Mouse (Mus musculus) liver, embryonic 14.5 days (tissue): Measurements from ENCODE around the gene Hivep2. TPM values are rescaled to one million over a fixed set of nuclear protein-coding genes. Genes with fewer than 3 reads are reported as not detected.

Source experiments
- ATAC-seq: fragments of 200-750 bp; cut with Nextera tagmentation; 2 replicates; pipeline ENCODE4 v1.8.0; 2017; ENCODE audit warnings: moderate number of reproducible peaks, mild to moderate bottlenecking, moderate library complexity; ENCODE audit not compliant: insufficient read depth
- DNase-seq, 3 experiments: peaks; one replicate each; pipeline ENCODE4 v3.0.0-alpha.2; 2012 to 2013; ENCODE audit warnings: low read depth in 3 of 3, low spot score in 3 of 3
- H3K27ac ChIP-seq: fragments of 300-500 bp; sonication (generic); 2 replicates; pipeline ENCODE4 v1.5.1; 2014; ENCODE audit warnings: moderate library complexity, mild to moderate bottlenecking, control low read depth, inconsistent platforms
- H3K27me3 ChIP-seq: fragments of 300-500 bp; sonication (generic); 2 replicates; pipeline ENCODE4 v1.6.1; 2014; ENCODE audit warnings: mild to moderate bottlenecking, low read length, moderate library complexity; ENCODE audit not compliant: control insufficient read depth, insufficient read depth
- H3K36me3 ChIP-seq: fragments of 300-500 bp; sonication (generic); replicated peaks from 2 replicates; pipeline ENCODE4 v1.6.1; 2014; ENCODE audit warnings: low read depth; ENCODE audit not compliant: control insufficient read depth, insufficient read depth
- H3K4me1 ChIP-seq, 2 experiments: fragments of 200-500 bp in 1 of 2; fragments of 300-500 bp in 1 of 2; sonication (generic) in 1 of 2; replicated peaks; 2 replicates each; pipeline ENCODE4 v1.6.1; 2012 to 2014; ENCODE audit warnings: antibody characterized with exemption in 1 of 2, inconsistent platforms in 1 of 2, low read length in 1 of 2; ENCODE audit not compliant: control insufficient read depth in 2 of 2, insufficient read depth in 2 of 2
- H3K4me2 ChIP-seq: fragments of 300-500 bp; sonication (generic); 2 replicates; pipeline ENCODE4 v1.6.1; 2014; ENCODE audit warnings: low read depth, mild to moderate bottlenecking, control low read depth, moderate library complexity
- H3K4me3 ChIP-seq, 2 experiments: fragments of 200-500 bp in 1 of 2; fragments of 300-500 bp in 1 of 2; sonication (generic) in 1 of 2; 2 replicates each; pipeline ENCODE4 v1.5.1; 2012 to 2014; ENCODE audit warnings: low read depth in 2 of 2, low read length in 2 of 2, mild to moderate bottlenecking in 2 of 2, control low read depth in 1 of 2, inconsistent platforms in 1 of 2, moderate library complexity in 1 of 2; ENCODE audit not compliant: insufficient read depth in 1 of 2
- H3K9ac ChIP-seq: fragments of 300-500 bp; sonication (generic); replicated peaks from 2 replicates; pipeline ENCODE4 v1.6.1; 2014; ENCODE audit warnings: mild to moderate bottlenecking, control low read depth, moderate library complexity
- H3K9me3 ChIP-seq: fragments of 300-500 bp; sonication (generic); 2 replicates; pipeline ENCODE4 v1.6.1; 2016; ENCODE audit warnings: low read length, mixed read lengths; ENCODE audit not compliant: control insufficient read depth
- CTCF ChIP-seq: IDR thresholded peaks from 2 replicates; pipeline ENCODE4 v1.5.1; 2016; ENCODE audit warnings: antibody characterized with exemption, low read depth, control low read depth
- EP300 ChIP-seq: IDR thresholded peaks from 2 replicates; pipeline ENCODE4 v1.6.1; 2016; ENCODE audit warnings: antibody characterized with exemption, low read depth
- WGBS: fragments of 180-500 bp; shearing (Covaris S2); extraction: QIAGEN DNeasy Blood & Tissue Kit; methylation state at CpG from one replicate; pipeline ENCODE4 v1.1.7; 2014; ENCODE audit not compliant: insufficient replicate concordance; 5-methylcytosine and 5-hydroxymethylcytosine counted together
- polyA plus RNA-seq, 2 experiments: library from polyadenylated mRNA; depleted of rRNA in 1 of 2; stranded (reverse) in 1 of 2; unstranded in 1 of 2; fragments of >200 nt; fragmentation: Nextera tagmentation in 1 of 2; extraction: Ambion mirVana in 1 of 2; gene quantifications; 2 replicates each; pipeline versions ENCODE4 v1.2.1 to v1.2.3; 2012 to 2014

Gene Hivep2
- polyA plus RNA-seq, 2 experiments: 0.32 to 0.33 TPM

DNA sequence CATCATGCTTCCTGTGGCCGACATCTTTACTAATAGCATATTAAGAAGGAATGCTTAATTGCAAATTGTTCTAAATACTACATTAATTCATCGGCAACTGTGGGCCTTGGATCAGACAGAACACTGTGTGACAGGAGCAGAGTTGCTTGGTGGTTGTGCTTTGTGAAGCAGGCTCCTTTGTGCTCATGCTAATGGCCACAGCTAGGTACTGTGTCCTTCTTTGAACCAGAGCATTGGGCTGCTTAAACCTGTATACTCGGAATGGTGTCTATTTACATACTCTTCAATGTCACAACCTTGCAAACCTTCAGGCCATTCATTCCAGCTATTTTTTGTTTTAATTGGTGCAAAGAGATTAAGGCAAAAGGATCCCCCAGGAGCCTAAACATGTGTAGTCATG lies 115.9 kb downstream of the Hivep2 start:
- TF ChIP-seq CTCF: no peak
- no peak for TF ChIP-seq EP300
- Histone ChIP-seq H3K27ac (no peak overlapping the region), H3K4me3 (no peak overlapping the region), H3K4me1 (peaks cover 0 to 4% of the 10 kb centered on the region in 2 experiments; a peak in 1 of 4 replicates), H3K4me2 (no peak overlapping the region), H3K9ac (no peak overlapping the region), H3K27me3 (no peaks in the 10 kb centered on the region), H3K9me3 (no peaks in the 10 kb centered on the region), H3K36me3 (no peaks in the 10 kb centered on the region)
- no peak for DNase-seq
- ATAC-seq: no peak
- 63% methylated on average over 3 of the region's 3 CpGs for WGBS

DNA sequence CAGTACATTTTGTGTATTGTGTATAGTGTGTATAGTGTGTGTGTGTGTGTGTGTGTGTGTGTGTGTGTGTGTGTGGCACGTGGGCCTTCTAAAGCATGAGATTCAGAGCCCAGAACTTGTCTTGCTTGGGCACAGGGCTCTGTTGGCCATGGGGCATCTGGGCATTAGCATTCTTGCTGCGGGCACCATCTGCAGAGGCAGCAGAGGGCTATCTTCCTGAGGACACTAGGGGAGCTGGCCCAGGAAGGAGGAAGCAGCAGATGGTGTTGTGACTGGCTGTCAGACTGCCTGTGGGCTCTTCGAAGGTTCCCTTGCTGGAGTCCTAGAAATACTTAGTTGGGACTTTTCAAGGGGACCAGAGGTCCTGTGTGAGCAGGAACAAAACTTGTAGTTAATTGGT lies 116.4 kb downstream of the Hivep2 start:
- Histone ChIP-seq H3K4me3 (no peak overlapping the region), H3K27ac (no peak overlapping the region), H3K4me2 (no peak overlapping the region), H3K36me3 (no peaks in the 10 kb centered on the region), H3K9ac (no peak overlapping the region), H3K27me3 (no peaks in the 10 kb centered on the region), H3K9me3 (no peaks in the 10 kb centered on the region), H3K4me1 (peaks cover 0 to 4% of the 10 kb centered on the region in 2 experiments; a peak in 1 of 4 replicates)
- DNase-seq (no peak), ATAC-seq (no peak)
- WGBS: 39% methylated on average over 3 of the region's 3 CpGs
- TF ChIP-seq CTCF: no peak
- TF ChIP-seq EP300: no peak

DNA sequence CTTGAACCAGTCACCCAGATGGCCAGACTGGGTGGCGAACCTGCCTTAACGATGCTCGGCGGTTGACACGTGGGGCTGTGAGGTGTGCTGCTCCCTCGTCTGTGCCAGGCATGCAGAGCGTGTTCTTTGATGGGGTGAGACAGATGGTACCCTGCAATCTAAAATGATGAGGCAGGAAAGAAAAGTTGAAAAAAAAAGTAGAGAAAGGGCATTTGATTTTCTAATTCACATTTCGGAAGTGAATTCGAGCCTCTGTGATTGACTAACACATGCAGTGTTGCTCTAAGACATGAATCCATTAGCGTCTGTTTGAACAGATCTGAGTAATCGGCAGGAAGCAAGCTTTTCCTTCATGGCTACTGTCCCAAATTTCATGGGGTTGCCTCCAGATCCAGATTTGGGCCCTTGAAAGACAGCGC lies 119.4 kb downstream of the Hivep2 start:
- H3K27ac ChIP-seq: no peak overlapping the region
- DNase-seq: no peak
- no peak overlapping the region for H3K9ac ChIP-seq

GRCm38 (mm10) chr10:14085882-14086515 lies 120.1 kb downstream of the Hivep2 start:
- no peak overlapping the region for H3K27ac ChIP-seq

More for the DNA sequence above, 119.4 kb downstream of the Hivep2 start:
- 72% methylated on average over 12 of the region's 12 CpGs for WGBS
- H3K36me3 ChIP-seq: no peaks in the 10 kb centered on the region
- no peak overlapping the region for H3K4me2 ChIP-seq
- no peak overlapping the region for H3K4me3 ChIP-seq
- H3K9me3 ChIP-seq: no peaks in the 10 kb centered on the region
- H3K4me1 ChIP-seq: peaks cover 0 to 4% of the 10 kb centered on the region in 2 experiments; a peak in 1 of 4 replicates
- TF ChIP-seq CTCF (no peak), EP300 (no peak)
- ATAC-seq: no peak
- H3K27me3 ChIP-seq: no peaks in the 10 kb centered on the region

DNA sequence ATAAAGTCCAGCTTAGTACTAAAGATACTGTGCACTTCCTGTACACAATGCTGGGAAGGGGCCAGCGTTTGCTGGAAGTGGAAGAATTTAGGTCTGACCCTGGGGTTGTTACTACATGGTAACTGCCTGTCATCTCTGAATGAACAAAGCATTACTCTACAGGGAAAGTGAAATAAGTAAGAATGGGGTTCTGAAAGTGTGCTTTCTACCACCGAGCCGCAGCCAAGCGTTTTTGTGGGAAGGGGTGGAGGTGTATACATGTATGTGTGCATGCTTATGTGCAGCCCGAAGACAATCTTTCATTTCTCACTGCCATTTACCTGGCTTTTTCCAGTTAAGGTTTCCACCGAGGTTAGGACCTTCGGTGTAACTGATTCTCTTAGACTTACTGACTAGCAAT lies 121.4 kb downstream of the Hivep2 start:
- no peaks in the 10 kb centered on the region for H3K27me3 ChIP-seq
- 55% methylated on average over 7 of the region's 7 CpGs for WGBS
- DNase-seq: no peak
- no peak for ATAC-seq
- H3K9me3 ChIP-seq: no peaks in the 10 kb centered on the region
- TF ChIP-seq CTCF (no peak), EP300 (no peak)
- peaks cover 0 to 4% of the 10 kb centered on the region in 2 experiments; a peak in 1 of 4 replicates for H3K4me1 ChIP-seq
- no peaks in the 10 kb centered on the region for H3K36me3 ChIP-seq
- no peak overlapping the region for H3K4me2 ChIP-seq
- H3K9ac ChIP-seq: no peak overlapping the region
- no peak overlapping the region for H3K4me3 ChIP-seq
- no peak overlapping the region for H3K27ac ChIP-seq

More at GRCm38 (mm10) chr10:14085882-14086515, 120.1 kb downstream of the Hivep2 start:
- Histone ChIP-seq H3K4me3 (peak overlapping the region; percentile 35 to 52; a peak in 3 of 4 replicates), H3K9ac (peak overlapping the region; percentile 37; the same call in 1 of the 2 replicates), H3K36me3 (no peaks in the 10 kb centered on the region), H3K4me1 (peaks cover 0 to 4% of the 10 kb centered on the region in 2 experiments; a peak in 1 of 4 replicates), H3K4me2 (peak overlapping the region; percentile 53), H3K9me3 (no peaks in the 10 kb centered on the region), H3K27me3 (no peaks in the 10 kb centered on the region)
- no peak for ATAC-seq
- TF ChIP-seq EP300: no peak
- TF ChIP-seq CTCF: no peak
- DNase-seq: no peak
- WGBS: 16% methylated on average over 10 of the region's 10 CpGs
